Mouse (Mus musculus) hindbrain, postnatal 0 days (tissue): ENCODE measurements around the gene Vamp2. TPM values are rescaled to one million over a fixed set of nuclear protein-coding genes. Genes with fewer than 3 reads are reported as not detected.

ENCODE experiments used
- ATAC-seq: fragments of 200-750 bp; cut with Nextera tagmentation; 2 replicates; pipeline ENCODE4 v1.8.0; 2017; ENCODE audit warnings: mild to moderate bottlenecking, moderate TSS enrichment, moderate library complexity
- DNase-seq: peaks from one replicate; pipeline ENCODE4 v3.0.0-alpha.2; 2015; ENCODE audit warnings: low spot score
- H3K27ac ChIP-seq: fragments of 300-500 bp; sonication (generic); 2 replicates; pipeline ENCODE4 v1.5.1; 2014; ENCODE audit warnings: mild to moderate bottlenecking
- H3K27me3 ChIP-seq: fragments of 300-500 bp; sonication (generic); 2 replicates; pipeline ENCODE4 v1.6.1; 2014; ENCODE audit warnings: low read length, mixed read lengths; ENCODE audit not compliant: insufficient read depth
- H3K36me3 ChIP-seq: fragments of 300-500 bp; sonication (generic); 2 replicates; pipeline ENCODE4 v1.6.1; 2014; ENCODE audit warnings: low read length, mixed read lengths; ENCODE audit not compliant: insufficient read depth
- H3K4me1 ChIP-seq: fragments of 300-500 bp; sonication (generic); 2 replicates; pipeline ENCODE4 v1.6.1; 2014; ENCODE audit warnings: antibody characterized with exemption, low read length, mixed read lengths; ENCODE audit not compliant: insufficient read depth
- H3K4me2 ChIP-seq: fragments of 300-500 bp; sonication (generic); 2 replicates; pipeline ENCODE4 v1.6.1; 2014; ENCODE audit warnings: low read depth, mild to moderate bottlenecking, low read length, moderate library complexity, mixed read lengths
- H3K4me3 ChIP-seq: fragments of 300-500 bp; sonication (generic); 2 replicates; pipeline ENCODE4 v1.5.1; 2014; ENCODE audit warnings: low read length
- H3K9ac ChIP-seq: fragments of 300-500 bp; sonication (generic); replicated peaks from 2 replicates; pipeline ENCODE4 v1.6.1; 2014; ENCODE audit warnings: mild to moderate bottlenecking, low read length, moderate library complexity, mixed read lengths
- H3K9me3 ChIP-seq: fragments of 300-500 bp; sonication (generic); 2 replicates; pipeline ENCODE4 v1.6.1; 2016; ENCODE audit warnings: low read length, mixed read lengths
- CTCF ChIP-seq: IDR thresholded peaks from 2 replicates; pipeline ENCODE4 v1.5.1; 2016; ENCODE audit warnings: antibody characterized with exemption, control low read depth, low read depth
- WGBS: fragments of 180-500 bp; shearing (Covaris S2); extraction: QIAGEN DNeasy Blood & Tissue Kit; methylation state at CpG from one replicate; pipeline ENCODE4 v1.1.7; 2014; 5-methylcytosine and 5-hydroxymethylcytosine counted together
- polyA plus RNA-seq: library from polyadenylated mRNA; unstranded; fragments of >200 nt; fragmentation: Nextera tagmentation; extraction: Ambion mirVana; gene quantifications from 2 replicates; pipeline ENCODE4 v1.2.1, GENCODE M21; 2015
- total RNA-seq: library from RNA; depleted of rRNA; stranded (reverse); fragments of >200 nt; gene quantifications from 2 replicates; pipeline ENCODE4 v1.2.3, GENCODE M21; 2014

Vamp2 gene
- total and polyA plus RNA-seq, 2 experiments from 2014 or later = 146 to 489 TPM

DNA sequence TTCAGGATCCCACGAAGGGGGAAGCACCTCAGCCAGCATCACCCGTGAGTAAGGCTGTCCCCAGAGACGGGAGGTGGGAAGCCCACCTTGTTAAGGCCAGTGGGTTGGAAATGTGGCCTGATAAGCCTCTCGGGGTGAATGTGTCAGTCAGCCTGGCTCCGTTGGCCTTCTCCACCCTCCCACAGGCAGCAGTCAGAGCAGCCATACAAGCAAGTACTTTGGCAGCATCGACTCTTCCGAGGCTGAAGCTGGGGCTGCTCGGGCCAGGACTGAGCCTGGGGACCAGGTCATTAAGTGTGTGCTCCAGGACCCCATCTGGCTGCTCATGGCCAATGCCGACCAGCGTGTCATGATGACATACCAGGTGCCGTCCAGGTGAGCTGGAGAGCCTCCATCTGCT is 19.4 kb downstream of the Vamp2 start:
- peaks cover 68% of the 10 kb centered on the region for H3K36me3 ChIP-seq
- 91% methylated on average over 11 of the region's 11 CpGs for WGBS
- no peak overlapping the region for H3K4me2 ChIP-seq
- DNase-seq = no peak
- no peak overlapping the region for H3K4me3 ChIP-seq
- no peak for ATAC-seq
- no peak overlapping the region for H3K27ac ChIP-seq
- no peaks in the 10 kb centered on the region for H3K9me3 ChIP-seq
- H3K9ac ChIP-seq = no peak overlapping the region
- no peak for TF ChIP-seq CTCF
- no peaks in the 10 kb centered on the region for H3K27me3 ChIP-seq
- no peaks in the 10 kb centered on the region for H3K4me1 ChIP-seq

DNA sequence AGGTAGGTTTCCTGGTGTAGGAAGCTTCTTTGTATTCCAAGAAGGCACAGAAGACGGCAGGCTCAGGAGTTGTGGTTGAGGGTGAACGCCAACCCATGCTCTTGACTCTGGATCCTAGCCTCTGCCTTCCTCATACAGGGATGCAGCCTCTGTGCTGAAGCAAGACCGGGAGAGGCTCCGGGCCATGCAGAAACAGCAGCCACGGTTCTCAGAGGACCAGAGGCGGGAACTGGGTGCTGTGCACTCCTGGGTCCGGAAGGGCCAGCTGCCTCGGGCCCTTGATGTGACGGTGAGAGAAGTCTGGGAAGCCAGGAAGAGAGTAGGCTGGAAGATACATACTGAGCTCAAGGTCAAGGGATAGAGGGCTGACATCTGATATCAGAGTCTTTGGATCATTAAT is 19.9 kb downstream of the Vamp2 start:
- H3K27ac ChIP-seq = no peak overlapping the region
- no peaks in the 10 kb centered on the region for H3K4me1 ChIP-seq
- no peak overlapping the region for H3K9ac ChIP-seq
- no peaks in the 10 kb centered on the region for H3K9me3 ChIP-seq
- H3K4me2 ChIP-seq = no peak overlapping the region
- DNase-seq (no peak), ATAC-seq (no peak)
- no peak for TF ChIP-seq CTCF
- WGBS = 90% methylated on average over 9 of the region's 9 CpGs
- H3K4me3 ChIP-seq = no peak overlapping the region
- peaks cover 62% of the 10 kb centered on the region for H3K36me3 ChIP-seq
- no peaks in the 10 kb centered on the region for H3K27me3 ChIP-seq

DNA sequence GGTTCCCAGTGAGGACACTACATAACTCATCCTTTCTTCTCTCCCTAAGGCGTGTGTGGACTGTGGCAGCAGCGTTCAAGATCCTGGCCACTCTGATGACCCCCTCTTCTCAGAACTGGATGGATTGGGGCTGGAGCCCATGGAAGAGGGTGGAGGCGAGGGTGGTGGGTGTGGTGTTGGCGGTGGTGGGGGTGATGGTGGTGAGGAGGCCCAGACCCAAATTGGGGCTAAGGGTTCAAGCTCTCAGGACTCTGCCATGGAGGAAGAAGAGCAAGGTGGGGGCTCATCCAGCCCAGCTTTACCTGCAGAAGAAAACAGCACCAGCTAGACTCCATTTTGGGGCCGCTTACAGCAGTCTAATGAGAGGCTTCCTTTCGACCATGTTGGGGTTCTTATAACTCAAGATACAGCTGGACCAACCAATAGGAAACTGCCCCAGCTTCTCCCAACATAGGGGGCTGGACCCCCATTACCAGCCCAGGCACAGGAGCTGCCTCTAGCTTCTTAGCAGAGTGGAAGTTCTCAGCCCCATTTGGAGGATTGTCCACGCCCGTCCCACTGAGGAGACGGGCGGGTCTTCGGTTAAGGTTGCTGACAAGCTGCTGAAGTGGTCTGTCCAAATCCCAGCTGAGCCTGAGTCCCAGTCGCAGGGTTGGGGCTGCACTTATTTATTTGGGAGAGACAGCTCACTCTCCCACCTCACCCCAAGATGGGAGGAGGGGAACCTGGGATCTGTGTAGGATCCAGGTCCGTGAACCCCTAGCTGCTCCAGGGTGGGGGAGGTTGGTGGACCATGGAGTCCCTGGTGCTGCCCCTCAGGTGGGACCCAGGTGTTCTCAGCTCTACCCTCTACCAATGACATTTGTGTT is 21.0 kb downstream of the Vamp2 start:
- H3K9ac ChIP-seq = no peak overlapping the region
- H3K9me3 ChIP-seq = no peaks in the 10 kb centered on the region
- H3K27me3 ChIP-seq = no peaks in the 10 kb centered on the region
- H3K36me3 ChIP-seq = peaks cover 52% of the 10 kb centered on the region
- no peak for ATAC-seq
- no peak overlapping the region for H3K27ac ChIP-seq
- no peak for TF ChIP-seq CTCF
- no peak overlapping the region for H3K4me2 ChIP-seq
- H3K4me1 ChIP-seq = no peaks in the 10 kb centered on the region
- no peak for DNase-seq
- no peak overlapping the region for H3K4me3 ChIP-seq
- WGBS = 86% methylated on average over 13 of the region's 13 CpGs

DNA sequence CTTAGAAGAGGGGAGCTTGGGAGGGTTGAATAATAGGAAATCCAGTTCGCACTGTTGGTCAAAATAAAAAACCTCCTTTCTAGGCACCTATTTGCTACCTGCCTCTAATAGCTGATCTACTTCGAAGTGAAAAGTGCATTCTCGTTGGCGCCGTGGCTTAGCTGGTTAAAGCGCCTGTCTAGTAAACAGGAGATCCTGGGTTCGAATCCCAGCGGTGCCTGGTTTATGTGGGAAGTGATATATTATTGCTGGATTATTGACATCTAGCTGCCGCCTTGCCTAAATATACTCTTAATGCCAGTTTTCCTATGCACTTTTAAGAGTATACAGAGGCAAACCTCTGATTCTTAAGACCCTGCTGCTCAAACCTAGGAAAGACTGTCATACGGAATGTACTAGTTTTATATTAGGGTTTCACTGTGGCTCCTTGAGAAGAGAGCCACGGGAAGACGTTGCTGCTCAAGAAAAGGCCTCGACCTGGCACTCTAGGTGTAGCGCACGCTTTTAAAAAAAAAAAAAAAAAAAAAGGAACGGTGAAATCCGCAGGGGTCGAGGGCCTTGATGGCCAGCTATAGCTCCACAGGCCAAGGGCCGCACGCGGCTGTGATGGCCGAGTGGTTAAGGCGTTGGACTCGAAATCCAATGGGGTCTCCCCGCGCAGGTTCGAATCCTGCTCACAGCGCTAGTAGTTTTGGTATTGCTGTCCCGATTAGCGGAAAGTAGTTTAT is 22.2 kb downstream of the Vamp2 start:
- H3K4me2 ChIP-seq = peak overlapping the region; percentile 63
- no peaks in the 10 kb centered on the region for H3K4me1 ChIP-seq
- 1% methylated on average over 30 of the region's 30 CpGs for WGBS
- no peaks in the 10 kb centered on the region for H3K9me3 ChIP-seq
- peak overlapping the region; percentile 48; the same call in 1 of the 2 replicates for H3K27ac ChIP-seq
- TF ChIP-seq CTCF = no peak
- peak overlapping the region; percentile 37 for H3K4me3 ChIP-seq
- peak; percentile 76; the same call in 1 of the 2 replicates for ATAC-seq
- H3K9ac ChIP-seq = peak overlapping the region; percentile 31; the same call in 1 of the 2 replicates
- DNase-seq = peak; percentile 92
- no peaks in the 10 kb centered on the region for H3K27me3 ChIP-seq
- H3K36me3 ChIP-seq = peaks cover 40% of the 10 kb centered on the region

DNA sequence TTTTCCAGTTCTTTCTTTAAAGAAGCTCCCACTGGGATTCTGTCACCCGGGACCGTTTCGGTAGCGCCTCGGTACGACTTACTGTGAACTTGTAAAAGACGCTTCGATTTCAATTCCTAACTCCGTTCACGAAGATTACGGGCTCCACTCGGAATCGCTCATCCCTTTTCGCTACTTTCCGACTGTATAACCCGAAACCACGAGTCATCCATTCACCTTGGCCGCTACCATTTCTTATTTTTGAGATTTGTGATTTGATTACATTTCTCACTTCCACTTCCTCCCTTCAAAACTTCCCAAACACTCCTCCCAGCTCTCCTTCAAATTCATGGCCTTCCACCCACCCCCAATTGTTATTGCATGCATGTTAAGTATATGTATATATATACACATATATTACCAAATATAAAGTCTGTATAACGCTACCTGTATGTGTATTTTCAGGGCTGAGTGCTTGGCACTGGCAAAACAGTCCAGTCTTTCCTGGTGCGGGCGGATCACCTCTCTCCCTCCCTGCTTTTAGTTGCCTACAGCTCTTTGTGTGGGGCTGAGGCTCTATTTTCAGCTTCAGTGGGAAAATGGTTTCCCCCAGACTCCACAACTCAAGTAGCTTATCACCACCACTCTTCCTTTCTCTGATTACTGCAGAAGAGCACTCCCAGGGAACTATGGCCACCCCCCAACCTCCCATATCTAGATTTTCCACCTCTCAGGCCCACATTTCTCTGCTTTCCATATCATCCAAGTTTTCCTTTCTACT is 22.9 kb downstream of the Vamp2 start:
- WGBS = 5% methylated on average over 21 of the region's 21 CpGs
- DNase-seq = no peak
- H3K27ac ChIP-seq = 0 out of 2 replicates have a peak overlapping the region, but pooled peaks have one; percentile 48
- no peaks in the 10 kb centered on the region for H3K4me1 ChIP-seq
- no peaks in the 10 kb centered on the region for H3K9me3 ChIP-seq
- H3K9ac ChIP-seq = no peak overlapping the region; the same call in 1 of the 2 replicates
- peak; percentile 10; the same call in 1 of the 2 replicates for ATAC-seq
- no peak for TF ChIP-seq CTCF
- no peaks in the 10 kb centered on the region for H3K27me3 ChIP-seq
- peak overlapping the region; percentile 37 for H3K4me3 ChIP-seq
- peaks cover 33% of the 10 kb centered on the region for H3K36me3 ChIP-seq
- H3K4me2 ChIP-seq = peak overlapping the region; percentile 63

- Histone ChIP-seq H3K9ac (no peak overlapping the region), H3K36me3 (peaks cover 27% of the 10 kb centered on the region), H3K4me1 (no peaks in the 10 kb centered on the region), H3K27me3 (no peaks in the 10 kb centered on the region), H3K4me3 (no peak overlapping the region), H3K9me3 (no peaks in the 10 kb centered on the region), H3K27ac (no peak overlapping the region), H3K4me2 (peak overlapping the region; percentile 10; the same call in 1 of the 2 replicates)
- whole genome bisulfite sequencing = 62% methylated on average over 4 of the region's 4 CpGs
- no peak for TF ChIP-seq CTCF
- peak; percentile 24 for DNase-seq
- ATAC-seq = no peak
These were observed 23.6 kb downstream of the Vamp2 start for GRCm38 (mm10) chr11:69111865-69112264.
